Mouse (Mus musculus) MEL (cell line): ENCODE data around the gene Col24a1. TPM values are rescaled to one million over a fixed set of nuclear protein-coding genes. Genes with fewer than 3 reads are reported as not detected.

Experiments used
- DNase-seq: peaks from one replicate; pipeline ENCODE4 v3.0.0; 2011; ENCODE audit warnings: low read depth, low spot score
- H3K27ac ChIP-seq: 2 replicates; pipeline ENCODE4 v1.5.1; 2012; ENCODE audit warnings: low read depth, mild to moderate bottlenecking, control low read depth, low read length, moderate library complexity; ENCODE audit not compliant: control insufficient read depth
- H3K27me3 ChIP-seq, 2 experiments: fragments of 150-350 bp in 1 of 2; sonication (generic) in 1 of 2; 2 replicates each; pipeline ENCODE4 v1.6.1; 2012; ENCODE audit warnings: low read length in 2 of 2, mild to moderate bottlenecking in 2 of 2, improper control_type of control experiment in 1 of 2, moderate library complexity in 1 of 2; ENCODE audit not compliant: insufficient read depth in 2 of 2, control insufficient read depth in 1 of 2
- H3K36me3 ChIP-seq, 2 experiments: 2 replicates each; pipeline ENCODE4 v1.6.1; 2012 to 2014; ENCODE audit warnings: low read length in 2 of 2, improper control_type of control experiment in 1 of 2, inconsistent platforms in 1 of 2, mild to moderate bottlenecking in 1 of 2; ENCODE audit not compliant: insufficient read depth in 2 of 2, control insufficient read depth in 1 of 2
- H3K4me1 ChIP-seq, 2 experiments: fragments of 150-350 bp in 1 of 2; sonication (generic) in 1 of 2; 2 replicates each; pipeline ENCODE4 v1.6.1; 2012; ENCODE audit warnings: low read length in 2 of 2, improper control_type of control experiment in 1 of 2, mild to moderate bottlenecking in 1 of 2; ENCODE audit not compliant: insufficient read depth in 2 of 2, control insufficient read depth in 1 of 2
- H3K4me3 ChIP-seq, 2 experiments: fragments of 150-350 bp in 1 of 2; sonication (generic) in 1 of 2; 2 replicates each; pipeline ENCODE4 v1.5.1; 2012; ENCODE audit warnings: low read depth in 2 of 2, low read length in 2 of 2, mild to moderate bottlenecking in 2 of 2, moderate library complexity in 2 of 2, control low read depth in 1 of 2, improper control_type of control experiment in 1 of 2; ENCODE audit not compliant: control insufficient read depth in 1 of 2, insufficient read depth in 1 of 2
- H3K79me2 ChIP-seq: 2 replicates; pipeline ENCODE4 v1.6.1; 2012; ENCODE audit warnings: mild to moderate bottlenecking, low read length, moderate library complexity; ENCODE audit not compliant: control insufficient read depth, poor library complexity, insufficient read depth
- H3K9ac ChIP-seq: 2 replicates; pipeline ENCODE4 v1.6.1; 2012; ENCODE audit warnings: low read depth, mild to moderate bottlenecking, control low read depth, low read length, moderate library complexity; ENCODE audit not compliant: control insufficient read depth, poor library complexity, severe bottlenecking
- H3K9me3 ChIP-seq: fragments of 150-350 bp; sonication (generic); replicated peaks from 2 replicates; pipeline ENCODE4 v1.6.1; 2012; ENCODE audit warnings: mild to moderate bottlenecking, low read length, improper control_type of control experiment, moderate library complexity; ENCODE audit not compliant: insufficient read depth
- BHLHE40 ChIP-seq: IDR thresholded peaks from 2 replicates; pipeline ENCODE4 v1.6.1; 2012; ENCODE audit warnings: low read depth, mild to moderate bottlenecking, inconsistent platforms, low read length, improper control_type of control experiment, borderline replicate concordance
- CTCF ChIP-seq, 3 experiments: IDR thresholded peaks in 2 of 3; conservative IDR thresholded peaks in 1 of 3; 2 replicates each; pipeline ENCODE4 v1.5.1; 2011 to 2012; ENCODE audit warnings: low read length in 3 of 3, low read depth in 2 of 3, mild to moderate bottlenecking in 2 of 3, improper control_type of control experiment in 1 of 3, inconsistent platforms in 1 of 3, mixed read lengths in 1 of 3, moderate library complexity in 1 of 3; ENCODE audit not compliant: control insufficient read depth in 1 of 3, insufficient read depth in 1 of 3, poor library complexity in 1 of 3, severe bottlenecking in 1 of 3
- ELF1 ChIP-seq: IDR thresholded peaks from 2 replicates; pipeline ENCODE4 v1.6.1; 2014; ENCODE audit warnings: low read depth, mild to moderate bottlenecking, inconsistent platforms, low read length, improper control_type of control experiment, moderate library complexity
- EP300 ChIP-seq, 2 experiments: IDR thresholded peaks; 2 replicates each; pipeline ENCODE4 v1.6.1; 2011; ENCODE audit warnings: improper control_type of control experiment in 2 of 2, low read length in 2 of 2, low read depth in 1 of 2, mild to moderate bottlenecking in 1 of 2
- ETS1 ChIP-seq: IDR thresholded peaks from 2 replicates; pipeline ENCODE4 v1.6.1; 2012; ENCODE audit warnings: low read depth, mild to moderate bottlenecking, inconsistent platforms, low read length, improper control_type of control experiment, moderate library complexity
- GABPA ChIP-seq: IDR thresholded peaks from 2 replicates; pipeline ENCODE4 v1.6.1; 2012; ENCODE audit warnings: low read depth, mild to moderate bottlenecking, inconsistent platforms, low read length, improper control_type of control experiment, moderate library complexity
- JUND ChIP-seq: IDR thresholded peaks from 2 replicates; pipeline ENCODE4 v1.6.1; 2011; ENCODE audit warnings: low read depth, mild to moderate bottlenecking, improper control_type of control experiment, low read length
- MXI1 ChIP-seq: IDR thresholded peaks from 2 replicates; pipeline ENCODE4 v1.6.1; 2011; ENCODE audit warnings: mild to moderate bottlenecking, low read depth, low read length, improper control_type of control experiment
- MYC ChIP-seq: IDR thresholded peaks from 2 replicates; pipeline ENCODE4 v1.6.1; 2011; ENCODE audit warnings: low read depth, mild to moderate bottlenecking, low read length, improper control_type of control experiment, moderate library complexity
- NELFE ChIP-seq: IDR thresholded peaks from 2 replicates; pipeline ENCODE4 v1.6.1; 2011; ENCODE audit warnings: low read depth, low read length, improper control_type of control experiment
- NRF1 ChIP-seq: IDR thresholded peaks from 2 replicates; pipeline ENCODE4 v1.6.1; 2014; ENCODE audit warnings: low read depth, mild to moderate bottlenecking, inconsistent platforms, low read length, improper control_type of control experiment, moderate library complexity; ENCODE audit not compliant: poor library complexity, insufficient read depth, severe bottlenecking
- POLR2AphosphoS2 ChIP-seq: IDR thresholded peaks from 2 replicates; pipeline ENCODE4 v1.6.1; 2011; ENCODE audit warnings: low read length, improper control_type of control experiment
- RAD21 ChIP-seq: IDR thresholded peaks from 2 replicates; pipeline ENCODE4 v1.6.1; 2011; ENCODE audit warnings: mild to moderate bottlenecking, low read depth, low read length, improper control_type of control experiment
- RCOR1 ChIP-seq: IDR thresholded peaks from 2 replicates; pipeline ENCODE4 v1.6.1; 2012; ENCODE audit warnings: low read depth, mild to moderate bottlenecking, inconsistent platforms, low read length, improper control_type of control experiment
- SIN3A ChIP-seq: IDR thresholded peaks from 2 replicates; pipeline ENCODE4 v1.6.1; 2012; ENCODE audit warnings: low read length, improper control_type of control experiment, inconsistent platforms
- SMC3 ChIP-seq: IDR thresholded peaks from 2 replicates; pipeline ENCODE4 v1.6.1; 2011; ENCODE audit warnings: low read depth, low read length, improper control_type of control experiment
- TAL1 ChIP-seq: IDR thresholded peaks from 2 replicates; pipeline ENCODE4 v1.6.1; 2012; ENCODE audit warnings: mild to moderate bottlenecking, inconsistent platforms, low read length, moderate library complexity, mixed read lengths
- USF2 ChIP-seq, 2 experiments: IDR thresholded peaks; 2 replicates each; pipeline ENCODE4 v1.6.1; 2011 to 2012; ENCODE audit warnings: improper control_type of control experiment in 2 of 2, low read length in 2 of 2, borderline replicate concordance in 1 of 2, inconsistent platforms in 1 of 2, low read depth in 1 of 2, mild to moderate bottlenecking in 1 of 2; ENCODE audit not compliant: insufficient read depth in 1 of 2
- ZC3H11A ChIP-seq: IDR thresholded peaks from 2 replicates; pipeline ENCODE4 v1.6.1; 2012; ENCODE audit warnings: low read depth, mild to moderate bottlenecking, inconsistent platforms, low read length, improper control_type of control experiment
- ZKSCAN1 ChIP-seq: IDR thresholded peaks from 2 replicates; pipeline ENCODE4 v1.6.1; 2012; ENCODE audit warnings: low read depth, mild to moderate bottlenecking, inconsistent platforms, low read length, improper control_type of control experiment, moderate library complexity
- ZNF384 ChIP-seq: IDR thresholded peaks from 2 replicates; pipeline ENCODE4 v1.6.1; 2012; ENCODE audit warnings: low read depth, mild to moderate bottlenecking, inconsistent platforms, low read length, improper control_type of control experiment
- polyA plus RNA-seq, 2 experiments: library from polyadenylated mRNA; stranded (reverse) in 1 of 2; unstranded in 1 of 2; fragments of >175 nt in 1 of 2; fragments of >200 nt in 1 of 2; gene quantifications; 2 replicates each; pipeline versions ENCODE4 v1.2.1 to v1.2.4; 2012; ENCODE audit warnings: low replicate concordance in 2 of 2, low read depth in 1 of 2; ENCODE audit not compliant: insufficient read length in 2 of 2, insufficient read depth in 1 of 2, missing spikeins in 1 of 2
- total RNA-seq: library from RNA; depleted of rRNA; stranded (reverse); fragments of 300-350 nt; gene quantifications from 2 replicates; pipeline ENCODE4 v1.2.3, GENCODE M21; 2012

The Col24a1 gene
- total and polyA plus RNA-seq, 3 experiments, result not detected

- H3K36me3 ChIP-seq, result no peaks in the 10 kb centered on the region
- no peak for TF ChIP-seq CTCF (IDR thresholded peaks at IDR 0.05 in 2 of 3, conservative IDR thresholded peaks at IDR 0.05 in 1 of 3; ENCODE audit: control insufficient read depth in 1 of 3, insufficient read depth in 1 of 3, low read depth in 2 of 3, low read length in 3 of 3, poor library complexity in 1 of 3, severe bottlenecking in 1 of 3)
- TF ChIP-seq ZKSCAN1, result no peak
- no peak for TF ChIP-seq POLR2AphosphoS2
- no peak for TF ChIP-seq ELF1
- no peak for TF ChIP-seq ZNF384
- TF ChIP-seq TAL1, result no peak
- no peak for TF ChIP-seq GABPA
- no peak for TF ChIP-seq USF2 (IDR thresholded peaks at IDR 0.05; ENCODE audit: borderline replicate concordance in 1 of 2, insufficient read depth in 1 of 2, low read depth in 1 of 2, low read length in 2 of 2)
- TF ChIP-seq MYC, result no peak
- no peak for TF ChIP-seq NELFE
- no peak for TF ChIP-seq SIN3A
- no peak for TF ChIP-seq EP300 (IDR thresholded peaks at IDR 0.05; ENCODE audit: low read depth in 1 of 2, low read length in 2 of 2)
- no peak for TF ChIP-seq JUND
- TF ChIP-seq ZC3H11A, result no peak
- no peak for TF ChIP-seq BHLHE40
- no peak overlapping the region for H3K9ac ChIP-seq
- H3K79me2 ChIP-seq, result no peaks in the 10 kb centered on the region
- no peaks in the 10 kb centered on the region; a peak in 2 of 4 replicates for H3K27me3 ChIP-seq
- no peaks in the 10 kb centered on the region for H3K9me3 ChIP-seq
- no peak overlapping the region for H3K27ac ChIP-seq
- no peak for DNase-seq
- H3K4me1 ChIP-seq, result no peaks in the 10 kb centered on the region
- H3K4me3 ChIP-seq, result no peak overlapping the region
Measured at GRCm38 (mm10) chr3:145504830-145505229, 212.6 kb downstream of the Col24a1 start.

GRCm38 (mm10) chr3:145508550-145508949 is 216.3 kb downstream of the Col24a1 start:
- Histone ChIP-seq H3K4me3 (no peak overlapping the region), H3K4me1 (no peaks in the 10 kb centered on the region), H3K27ac (no peak overlapping the region), H3K9me3 (no peaks in the 10 kb centered on the region), H3K9ac (no peak overlapping the region), H3K36me3 (no peaks in the 10 kb centered on the region)
- TF ChIP-seq RAD21 (no peak), NRF1 (no peak), MXI1 (no peak), POLR2AphosphoS2 (no peak), SMC3 (no peak), SIN3A (no peak), ZNF384 (no peak), RCOR1 (no peak), ETS1 (no peak), ELF1 (no peak), GABPA (no peak)
- TF ChIP-seq, all 39 proteins: peak for 0
- H3K79me2 ChIP-seq, result no peaks in the 10 kb centered on the region
- no peak for DNase-seq
- peaks cover 0 to 2% of the 10 kb centered on the region in 2 experiments; a peak in 2 of 4 replicates for H3K27me3 ChIP-seq
